Mouse (Mus musculus) right cerebral cortex, adult 2 months (tissue): Measurements from ENCODE around the gene Slc16a14.

Source experiments
- DNase-seq, 2 experiments: peaks; one replicate each; pipeline ENCODE4 v3.0.0; 2021 to 2022; ENCODE audit warnings: low spot score in 2 of 2

The Slc16a14 gene

GRCm38 (mm10) chr1:84910177-84910804, 24.6 kb downstream of the Slc16a14 start:
- DNase-seq: no peak

GRCm38 (mm10) chr1:84904467-84904866, 30.5 kb downstream of the Slc16a14 start:
- no peak for DNase-seq

GRCm38 (mm10) chr1:84899156-84899555, 35.8 kb downstream of the Slc16a14 start:
- no peak for DNase-seq

GRCm38 (mm10) chr1:84897364-84897763, 37.6 kb downstream of the Slc16a14 start:
- no peak for DNase-seq

GRCm38 (mm10) chr1:84891746-84892145, 43.2 kb downstream of the Slc16a14 start:
- DNase-seq: no peak

- DNase-seq: no peak
Measured at GRCm38 (mm10) chr1:84890503-84890902, 44.4 kb downstream of the Slc16a14 start.

GRCm38 (mm10) chr1:84890005-84890393, 44.9 kb downstream of the Slc16a14 start:
- no peak for DNase-seq

- DNase-seq: no peak
Measured at GRCm38 (mm10) chr1:84889330-84890004, 45.5 kb downstream of the Slc16a14 start.

- no peak for DNase-seq
Measured at GRCm38 (mm10) chr1:84885921-84886320, 49.0 kb downstream of the Slc16a14 start.

GRCm38 (mm10) chr1:84885174-84885573, 49.8 kb downstream of the Slc16a14 start:
- DNase-seq: no peak

GRCm38 (mm10) chr1:84883889-84884288, 51.0 kb downstream of the Slc16a14 start:
- DNase-seq: no peak

- DNase-seq: peak in 1 of 2 experiments; percentile 13
Measured at GRCm38 (mm10) chr1:84882937-84883336, 52.0 kb downstream of the Slc16a14 start.

- no peak for DNase-seq
Measured at GRCm38 (mm10) chr1:84882066-84882532, 52.8 kb downstream of the Slc16a14 start.

GRCm38 (mm10) chr1:84881248-84882065, 53.5 kb downstream of the Slc16a14 start:
- DNase-seq: peak; percentile 50 to 54

GRCm38 (mm10) chr1:84879571-84880120, 55.3 kb downstream of the Slc16a14 start:
- no peak for DNase-seq

GRCm38 (mm10) chr1:84877590-84877989, 57.3 kb downstream of the Slc16a14 start:
- DNase-seq: no peak

- no peak for DNase-seq
Measured at GRCm38 (mm10) chr1:84872939-84873338, 62.0 kb downstream of the Slc16a14 start.

- no peak for DNase-seq
Measured at GRCm38 (mm10) chr1:84872105-84872504, 62.8 kb downstream of the Slc16a14 start.

GRCm38 (mm10) chr1:84871131-84871530, 63.8 kb downstream of the Slc16a14 start:
- DNase-seq: no peak

- DNase-seq: no peak
Measured at GRCm38 (mm10) chr1:84869498-84869897, 65.4 kb downstream of the Slc16a14 start.

GRCm38 (mm10) chr1:84868841-84869240, 66.1 kb downstream of the Slc16a14 start:
- no peak for DNase-seq

GRCm38 (mm10) chr1:84868311-84868710, 66.6 kb downstream of the Slc16a14 start:
- DNase-seq: no peak
